Comparison of ENCODE assay signal across 7 mouse cellular contexts in genomic region chr15:11971854-11972420, GRCm38 (mm10). TPM values are rescaled to one million over a fixed set of nuclear protein-coding genes. Genes with fewer than 3 reads are reported as not detected.
DNase-seq lines count a peak whose midpoint lies in the region; ATAC-seq lines count a peak whose summit lies in the region.

No protein-coding gene starts in this region.

- H3K27ac ChIP-seq in limb, embryonic 11.5 days (replicated peaks; ENCODE audit: low read depth, low read length): no peak overlapping the region
- H3K27ac ChIP-seq in midbrain, embryonic 15.5 days: no peak overlapping the region

- WGBS in limb, embryonic 11.5 days: 31% methylated on average over 13 of the region's 13 CpGs
- WGBS in midbrain, embryonic 15.5 days: 32% methylated on average over 13 of the region's 13 CpGs

- no peaks in the 10 kb centered on the region; the same call in 1 of the 2 replicates for H3K36me3 ChIP-seq in limb, embryonic 11.5 days (ENCODE audit: control insufficient read depth, insufficient read depth, low read length)
- H3K36me3 ChIP-seq in midbrain, embryonic 15.5 days (replicated peaks): no peaks in the 10 kb centered on the region

- DNase-seq in adrenal gland, adult 8-10 months: peak; percentile 55
- peak; percentile 59 for DNase-seq in embryo, embryonic 11.5 days (ENCODE audit: low read depth, low spot score)
- DNase-seq in heart, adult 11 months: peak; percentile 96
- DNase-seq in kidney, adult 11 months: peak; percentile 51
- DNase-seq in limb, embryonic 11.5 days (ENCODE audit: low spot score): peak; percentile 88
- peak; percentile 56 for DNase-seq in spleen, adult 12 weeks (ENCODE audit: low spot score)

- no peaks in the 10 kb centered on the region for H3K9me3 ChIP-seq in limb, embryonic 11.5 days (ENCODE audit: control insufficient read depth, low read length)
- H3K9me3 ChIP-seq in midbrain, embryonic 15.5 days: no peaks in the 10 kb centered on the region

- no peak overlapping the region for H3K9ac ChIP-seq in limb, embryonic 11.5 days (ENCODE audit: low read length)
- H3K9ac ChIP-seq in midbrain, embryonic 15.5 days: no peak overlapping the region

- H3K4me2 ChIP-seq in limb, embryonic 11.5 days (ENCODE audit: low read depth, severe bottlenecking): no peak overlapping the region
- H3K4me2 ChIP-seq in midbrain, embryonic 15.5 days: no peak overlapping the region

- peak; percentile 67; the same call in 1 of the 2 replicates for ATAC-seq in limb, embryonic 11.5 days (ENCODE audit: insufficient number of reproducible peaks, low FRiP score, low TSS enrichment, low read depth)
- ATAC-seq in midbrain, embryonic 15.5 days (replicated peaks): peak; percentile 86

- H3K4me3 ChIP-seq in limb, embryonic 11.5 days (ENCODE audit: low read depth, low read length): no peak overlapping the region
- H3K4me3 ChIP-seq in midbrain, embryonic 15.5 days: no peak overlapping the region

- no peaks in the 10 kb centered on the region for H3K27me3 ChIP-seq in limb, embryonic 11.5 days (ENCODE audit: control insufficient read depth, insufficient read depth, low read length)
- H3K27me3 ChIP-seq in midbrain, embryonic 15.5 days (replicated peaks): no peaks in the 10 kb centered on the region

- H3K4me1 ChIP-seq in limb, embryonic 11.5 days (ENCODE audit: control insufficient read depth, insufficient read depth, low read length): no peaks in the 10 kb centered on the region
- no peaks in the 10 kb centered on the region for H3K4me1 ChIP-seq in midbrain, embryonic 15.5 days

RNA-seq across cellular contexts. Expression of gene Sub1, which starts 24.8 kb away (rescaled TPM):
- 100 to 1,000 TPM; 132 to 209 (median 154) TPM for total RNA-seq in adrenal gland, adult 8-10 months (2022)
- 1,109 and 1,116 TPM in 2 replicates for polyA plus RNA-seq in limb, embryonic 11.5 days (2014; fragmentation: Nextera tagmentation; extraction: Ambion mirVana)
- 469 and 476 TPM in 2 replicates for polyA plus RNA-seq in midbrain, embryonic 15.5 days (2015; fragmentation: Nextera tagmentation; extraction: Ambion mirVana)
